Mouse (Mus musculus) embryo, embryonic 10 days (tissue): ENCODE results near the gene Olfr141.

Experiments used
- DNase-seq: peaks from one replicate; pipeline ENCODE4 v3.0.0-alpha.2; 2015; ENCODE audit warnings: low spot score

The Olfr141 gene

DNA sequence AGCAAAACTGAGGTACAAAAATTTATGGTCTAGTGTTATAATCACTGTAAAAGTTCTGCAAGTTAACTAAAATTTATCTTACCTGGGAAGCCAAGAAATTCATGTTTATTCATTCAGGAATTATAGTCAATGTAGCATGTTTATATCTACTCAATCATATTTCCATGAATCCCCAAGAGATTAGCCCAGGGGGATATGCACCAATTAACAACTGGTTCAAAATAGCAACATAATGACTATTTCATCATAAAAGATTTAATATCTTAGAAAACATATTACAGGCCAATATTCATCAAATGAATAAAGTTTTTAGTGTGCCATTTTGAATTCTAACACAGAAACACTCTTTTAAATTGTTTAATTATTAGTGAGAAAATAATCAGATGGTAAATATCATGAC lies at the start of gene Olfr141:
Olfr141 (minus strand) TSS at position 101 of the 400 bp plus-strand sequence.
- no peak for DNase-seq

DNA sequence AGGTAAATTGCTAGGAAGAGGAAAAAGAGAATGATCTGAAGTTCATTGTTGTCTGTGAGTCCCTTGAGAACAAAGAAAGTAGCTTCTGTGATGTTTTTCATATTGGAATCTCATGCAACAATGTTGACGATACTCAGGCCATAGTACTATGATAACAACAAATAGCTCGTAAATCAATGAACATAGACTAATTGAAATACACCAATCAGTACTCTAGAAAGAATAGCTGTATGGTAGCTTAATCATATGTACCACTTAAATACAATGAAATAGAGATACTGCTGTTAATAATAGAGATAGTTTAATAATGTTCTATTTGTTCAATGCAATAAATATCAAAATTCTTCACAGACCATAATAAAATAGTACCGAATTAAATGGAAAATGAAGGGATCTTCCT lies 41.8 kb upstream of the Olfr141 start, which contains the start of gene Olfr1095:
Olfr1095 (minus strand) TSS at position 101 of the 400 bp plus-strand sequence.
- no peak for DNase-seq

DNA sequence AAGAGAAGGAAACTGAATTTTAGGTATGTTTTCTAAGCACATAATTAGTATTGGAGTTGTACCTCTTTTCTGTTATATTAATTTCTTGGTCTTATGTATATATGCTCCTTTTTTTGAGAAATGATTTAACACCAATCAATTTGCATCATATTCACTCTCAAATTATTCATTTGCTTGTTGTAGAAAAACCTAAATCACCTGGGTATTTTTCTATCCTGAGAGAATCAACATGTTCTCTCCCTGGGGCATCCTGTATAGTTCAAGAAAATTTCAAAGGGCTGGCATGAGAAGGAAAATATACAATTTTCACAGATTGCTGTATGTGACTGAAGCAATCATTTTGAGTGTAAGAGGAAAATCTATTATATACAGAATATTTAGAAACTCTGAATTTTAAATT lies 14.5 kb upstream of the Olfr141 start, which contains the start of gene Olfr1094:
Olfr1094 (plus strand) TSS at position 301 of the 400 bp plus-strand sequence.
- no peak for DNase-seq

DNA sequence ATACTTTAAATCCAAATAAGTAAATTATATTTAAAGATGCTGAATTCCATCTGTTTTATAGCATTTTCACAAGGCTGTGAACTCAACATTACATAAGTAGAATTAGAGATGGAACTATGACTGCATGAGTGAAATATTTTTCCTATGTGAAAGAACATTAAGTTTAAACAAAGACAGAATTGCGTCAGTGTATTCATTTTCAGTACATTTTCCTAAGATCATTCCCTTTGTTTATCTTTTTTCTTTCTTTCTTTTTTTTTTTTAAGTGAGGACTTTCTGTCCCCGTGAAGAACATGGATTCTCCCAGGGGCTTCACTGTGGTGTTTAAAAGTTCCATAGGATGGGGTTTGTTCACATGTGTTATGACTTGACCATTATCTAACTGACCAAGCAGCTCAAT lies 27.6 kb downstream of the Olfr141 start, which contains the start of gene Olfr1093:
Olfr1093 (plus strand) TSS at position 301 of the 400 bp plus-strand sequence.
- DNase-seq = no peak

DNA sequence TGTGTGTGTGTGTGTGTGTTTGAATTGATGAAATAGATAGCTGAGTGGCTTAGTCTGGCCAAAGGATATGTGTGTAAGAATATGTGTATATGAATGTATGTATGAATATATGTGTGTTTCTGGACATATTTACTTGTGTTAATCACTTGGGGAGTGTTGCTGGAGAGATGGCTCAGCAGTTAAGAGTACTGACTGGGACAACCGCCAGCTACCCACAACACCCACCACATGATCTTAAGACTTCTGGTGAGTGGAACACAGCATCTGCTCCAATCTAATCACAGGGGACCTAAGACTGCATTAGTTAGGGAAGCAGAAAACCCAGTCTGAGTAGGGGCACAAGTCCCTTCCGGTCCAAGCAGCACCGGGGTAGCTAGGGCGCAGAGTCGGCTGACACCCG lies 48.8 kb downstream of the Olfr141 start:
- DNase-seq = no peak

DNA sequence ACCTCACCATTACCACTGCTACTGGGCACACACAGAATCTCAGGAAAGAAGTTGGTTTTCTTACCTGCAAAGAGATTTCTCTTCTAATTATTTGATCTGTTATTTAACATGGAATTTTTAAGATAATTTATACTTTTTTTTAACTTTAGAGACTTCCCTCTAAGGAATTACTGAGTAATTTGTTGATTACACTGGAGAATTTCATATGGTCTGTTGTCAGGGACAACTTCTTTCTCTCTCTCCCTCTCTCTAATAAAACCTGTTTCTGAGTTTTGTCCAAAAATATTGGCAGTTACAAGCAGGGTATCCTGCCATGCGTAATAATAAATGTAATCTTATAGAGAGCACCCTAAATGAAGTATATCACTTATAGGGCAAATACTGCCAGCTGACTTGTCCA lies 50.9 kb downstream of the Olfr141 start, which contains the start of gene Olfr1090:
Olfr1090 (minus strand) TSS at position 101 of the 400 bp plus-strand sequence.
- DNase-seq = no peak
